Mouse (Mus musculus): ENCODE data around the gene 4930556J24Rik. TPM values are rescaled to one million over a fixed set of nuclear protein-coding genes. Genes with fewer than 3 reads are reported as not detected.
"Not testable (repeated sequence)": the region's sequence is repeated elsewhere in the genome, so short reads cannot be mapped to it uniquely, and the experiment has no call there.

The 4930556J24Rik gene
- total RNA-seq, 2 experiments from 2014 or later: not detected

DNA sequence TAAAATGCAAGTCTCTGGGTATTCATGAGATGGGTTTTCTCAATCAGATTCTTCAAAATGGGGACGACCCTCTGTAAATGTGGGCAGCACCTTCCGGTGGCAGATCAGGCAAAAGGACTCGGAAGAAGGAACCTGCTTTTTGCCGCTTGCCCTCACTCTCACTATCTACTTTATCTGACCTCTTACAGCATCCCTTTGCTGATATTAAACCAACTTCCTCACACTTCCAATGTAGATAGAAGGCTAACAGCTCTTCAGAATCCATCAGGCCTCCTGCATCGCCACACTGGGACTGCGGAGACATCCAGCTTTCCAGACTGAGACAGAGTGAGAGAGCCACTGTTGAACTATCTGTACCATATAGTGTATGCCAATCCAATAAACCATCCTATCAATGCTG lies 53.8 kb downstream of the 4930556J24Rik start:
- no peak for DNase-seq (ENCODE audit: low spot score in 2 of 2)

DNA sequence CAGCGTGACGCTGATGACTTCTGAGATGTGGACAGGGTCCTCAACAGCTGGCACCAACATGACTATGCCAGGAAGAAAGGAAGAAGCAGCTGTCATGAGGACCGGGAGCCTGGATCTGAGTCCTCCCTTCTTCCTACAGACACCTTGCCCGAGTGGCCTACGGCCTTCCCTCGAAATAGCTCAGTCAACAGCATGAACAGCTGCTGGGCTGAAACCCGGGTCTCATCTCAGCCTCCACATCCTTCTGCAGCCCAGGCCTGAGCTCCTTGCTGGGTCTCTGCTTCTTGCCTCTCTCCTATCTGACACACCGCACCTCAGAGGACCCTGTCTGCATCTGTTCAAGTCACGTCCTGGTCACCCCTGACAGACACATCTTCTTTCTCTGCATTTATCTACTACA lies 54.5 kb downstream of the 4930556J24Rik start:
- DNase-seq (ENCODE audit: low spot score in 2 of 2): no peak

DNA sequence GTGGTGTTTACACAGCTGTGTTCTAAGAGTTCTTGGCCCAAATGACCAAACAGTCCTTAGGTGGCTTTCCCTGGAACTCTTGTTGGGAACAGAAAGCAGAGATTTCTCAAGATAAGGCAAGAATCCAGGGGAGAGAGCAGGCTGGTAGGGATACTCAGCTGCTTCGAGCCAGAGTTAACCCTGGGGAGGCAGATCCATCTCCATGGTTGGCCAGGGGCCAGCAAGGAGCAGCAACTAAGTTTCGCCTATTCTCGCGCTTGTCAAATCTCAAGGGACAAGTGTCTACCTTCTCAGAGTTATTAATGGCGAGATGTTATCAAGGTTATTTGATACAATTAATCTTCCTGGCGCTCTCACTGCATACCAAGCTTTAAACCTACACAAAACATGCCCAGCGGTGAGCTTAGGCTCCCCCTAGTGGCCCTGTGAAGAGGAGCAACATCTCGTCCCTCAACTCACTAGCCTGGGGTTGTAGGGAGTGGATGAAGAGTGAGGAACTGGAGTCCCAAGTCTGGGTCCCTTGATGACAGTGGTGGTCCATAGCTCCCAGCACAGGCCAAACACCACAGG lies 55.2 kb downstream of the 4930556J24Rik start:
- no peak for DNase-seq (ENCODE audit: low spot score in 2 of 2)

DNA sequence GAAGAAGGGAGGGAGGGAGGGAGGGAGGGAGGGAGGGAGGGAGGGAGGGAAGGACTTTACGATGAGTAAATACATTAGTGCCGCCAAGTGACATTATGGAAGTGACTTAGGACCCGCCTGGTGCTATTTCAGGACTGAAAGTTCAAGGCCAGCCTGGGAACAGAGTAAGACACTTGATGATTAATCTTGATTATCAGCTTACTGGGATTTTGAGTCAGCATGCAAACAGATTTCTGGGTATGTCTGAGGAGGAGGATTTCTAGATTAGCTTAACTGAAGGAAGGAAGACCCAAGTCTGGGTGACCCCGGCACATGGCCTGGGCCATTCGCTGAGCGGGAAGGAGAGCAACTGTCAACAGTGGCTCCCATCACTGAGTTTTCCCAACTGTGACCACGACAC lies 56.1 kb downstream of the 4930556J24Rik start:
- no peak for DNase-seq (ENCODE audit: low spot score in 2 of 2)

GRCm38 (mm10) chr11:3918738-3919137 lies 57.8 kb downstream of the 4930556J24Rik start:
- DNase-seq (ENCODE audit: low spot score in 2 of 2): no peak

DNA sequence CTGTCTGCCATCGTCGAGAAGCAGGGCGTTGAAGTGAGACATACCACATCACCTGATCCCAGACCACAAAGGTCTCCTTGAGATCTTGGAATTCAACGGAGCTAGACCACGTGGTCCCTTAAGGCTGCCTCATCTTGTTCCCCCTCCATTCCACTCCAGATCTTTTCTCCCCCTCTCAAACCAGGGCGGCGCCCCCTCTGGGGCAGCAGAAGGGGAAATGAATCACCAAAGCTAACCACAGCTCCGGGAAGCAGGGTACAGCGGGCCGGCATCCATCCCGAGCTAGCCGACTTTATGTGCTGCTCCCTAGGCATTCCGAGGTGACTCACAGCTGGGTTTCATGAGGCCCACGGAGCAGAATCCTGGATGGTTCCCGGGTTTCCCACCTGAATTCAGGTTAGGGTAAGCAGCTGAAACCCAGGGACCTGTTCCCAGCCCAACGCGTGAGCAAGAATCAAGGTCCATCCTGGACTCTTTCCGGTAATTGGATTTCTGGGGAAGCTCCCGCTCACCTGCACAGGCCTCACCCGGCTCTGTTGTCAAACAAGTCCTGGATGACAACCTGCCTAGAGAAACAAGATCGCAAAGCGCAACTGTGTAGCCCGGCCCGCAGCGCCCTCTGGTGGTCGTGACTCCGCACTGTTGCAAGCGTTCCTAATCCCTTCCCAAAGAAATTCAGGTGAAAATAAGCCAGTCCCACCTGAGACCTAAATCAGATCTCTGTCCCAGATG lies 62.3 kb downstream of the 4930556J24Rik start, which contains the start of gene Slc35e4:
Gene Slc35e4 (minus strand): TSS at position 556 of the 732 bp plus-strand sequence.
- peak; percentile 72 to 80 for DNase-seq (ENCODE audit: low spot score in 2 of 2)

- DNase-seq (ENCODE audit: low spot score in 2 of 2): peak; percentile 78 to 88
These were observed 63.1 kb downstream of the 4930556J24Rik start for GRCm38 (mm10) chr11:3913316-3914108.

DNA sequence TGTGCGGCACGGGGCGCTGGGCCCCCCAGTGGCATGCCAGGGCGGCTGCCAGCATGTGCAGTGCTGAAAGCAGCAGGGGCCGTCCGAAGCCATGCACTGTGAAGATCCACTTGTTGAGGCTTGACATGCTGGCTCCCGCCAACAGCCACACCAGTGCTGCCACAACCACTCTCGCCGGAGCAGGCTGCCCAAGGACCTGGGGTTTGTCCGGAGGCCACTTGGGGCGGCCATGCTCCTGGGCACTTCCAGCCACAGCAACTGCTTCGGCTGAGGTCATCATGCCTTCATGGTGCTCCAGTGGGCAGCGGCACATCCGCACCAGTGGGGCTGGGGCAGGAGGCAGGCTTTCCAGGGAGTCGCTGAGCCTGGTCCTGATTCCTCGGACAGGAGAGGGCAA lies 63.7 kb downstream of the 4930556J24Rik start:
- peak in 1 of 2 experiments; percentile 46 for DNase-seq (ENCODE audit: low spot score in 2 of 2)

DNA sequence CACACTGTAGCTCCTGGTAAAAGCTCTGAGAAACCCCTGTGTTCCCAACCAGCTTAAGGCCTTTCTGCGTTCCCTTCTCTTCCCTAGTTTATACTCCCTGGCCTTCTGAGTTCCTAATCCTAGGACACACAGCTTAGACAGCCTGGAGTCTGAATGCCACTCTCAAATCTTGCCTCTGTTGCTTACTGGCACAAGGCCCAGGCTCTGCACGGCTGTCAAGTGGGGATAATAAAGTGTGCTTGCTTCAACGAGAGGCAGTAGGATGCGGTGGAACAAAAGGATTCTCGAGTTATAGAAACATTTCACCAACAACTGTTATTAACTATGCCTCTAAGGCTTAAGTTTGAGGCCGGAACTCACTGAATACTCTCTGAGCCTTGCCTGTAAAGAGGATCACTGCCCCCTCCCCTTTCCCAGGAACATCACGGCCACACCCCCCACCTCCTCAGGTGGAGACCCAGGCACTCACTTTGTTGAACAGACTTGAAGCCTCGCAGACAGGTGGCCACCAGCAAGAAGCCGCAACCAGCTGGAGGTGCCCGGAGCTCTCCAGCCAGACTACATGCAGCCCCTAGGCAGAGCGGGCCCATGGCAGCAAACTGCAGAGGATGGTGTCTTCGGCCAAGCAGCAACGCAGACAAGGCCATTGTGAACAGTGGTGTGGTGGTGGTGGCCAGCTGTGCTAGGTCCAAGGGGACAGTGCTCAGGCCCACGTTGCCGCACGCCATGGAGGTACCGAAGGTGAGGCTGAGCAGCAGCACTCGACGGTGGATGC lies 64.3 kb downstream of the 4930556J24Rik start:
- DNase-seq (ENCODE audit: low spot score in 2 of 2): no peak

- DNase-seq (ENCODE audit: low spot score in 2 of 2): not testable (repeated sequence)
These were observed 65.1 kb downstream of the 4930556J24Rik start for GRCm38 (mm10) chr11:3911440-3911839.

- no peak for DNase-seq (ENCODE audit: low spot score in 2 of 2)
These were observed 65.9 kb downstream of the 4930556J24Rik start for GRCm38 (mm10) chr11:3910513-3911310.

DNA sequence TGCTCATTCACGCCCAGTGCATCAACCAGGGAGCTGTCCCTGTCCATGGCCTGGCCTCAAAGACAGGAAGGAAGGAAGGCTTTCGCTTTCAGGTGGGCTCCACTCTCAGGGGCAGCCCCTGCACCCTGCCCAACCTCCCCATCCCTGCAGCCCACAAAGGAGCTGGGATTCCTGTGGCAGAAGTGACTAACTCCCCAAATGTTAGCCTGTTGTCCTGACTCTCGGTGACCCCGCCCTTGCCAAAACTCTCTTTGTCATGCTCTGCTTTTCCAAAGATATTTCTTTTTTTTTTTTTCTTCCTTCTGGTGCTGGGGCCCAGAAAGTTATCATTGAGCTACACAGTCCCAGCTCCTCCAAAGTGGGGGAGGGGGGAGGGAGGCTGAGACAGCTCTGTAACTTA lies 67.3 kb downstream of the 4930556J24Rik start:
- no peak for DNase-seq (ENCODE audit: low spot score in 2 of 2)

DNA sequence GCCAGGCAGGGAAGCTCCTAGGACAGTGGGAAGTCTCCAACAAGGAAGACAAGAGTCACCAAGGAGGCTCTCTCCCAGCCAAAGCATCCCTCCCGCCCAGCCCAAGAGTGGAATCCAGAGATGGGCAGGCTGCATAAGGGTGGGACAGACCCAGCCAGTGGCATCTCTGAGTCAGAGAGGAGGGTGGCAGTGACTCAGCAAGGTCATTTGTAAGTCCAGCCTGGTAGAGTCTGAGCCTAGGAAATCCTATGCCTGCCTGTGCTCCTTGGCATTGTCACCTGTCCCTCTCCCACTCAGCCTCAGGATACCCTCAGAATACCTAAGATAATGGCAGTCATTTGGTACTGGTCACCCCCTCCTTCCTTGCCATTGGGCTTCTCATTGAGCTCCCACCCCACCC lies 71.1 kb downstream of the 4930556J24Rik start:
- no peak for DNase-seq (ENCODE audit: low spot score in 2 of 2)

GRCm38 (mm10) chr11:3904673-3905072 lies 71.9 kb downstream of the 4930556J24Rik start:
- no peak for DNase-seq (ENCODE audit: low spot score in 2 of 2)

- peak in 1 of 2 experiments; percentile 57 for DNase-seq (ENCODE audit: low spot score in 2 of 2)
These were observed 73.5 kb downstream of the 4930556J24Rik start for GRCm38 (mm10) chr11:3903046-3903445.

GRCm38 (mm10) chr11:3902516-3902915 lies 74.1 kb downstream of the 4930556J24Rik start:
- no peak for DNase-seq (ENCODE audit: low spot score in 2 of 2)

GRCm38 (mm10) chr11:3900296-3900695 lies 76.3 kb downstream of the 4930556J24Rik start:
- no peak for DNase-seq (ENCODE audit: low spot score in 2 of 2)

GRCm38 (mm10) chr11:3895933-3896332 lies 80.6 kb downstream of the 4930556J24Rik start:
- no peak for DNase-seq (ENCODE audit: low spot score in 2 of 2)

GRCm38 (mm10) chr11:3895458-3895857 lies 81.1 kb downstream of the 4930556J24Rik start:
- DNase-seq (ENCODE audit: low spot score in 2 of 2): no peak
